Mouse (Mus musculus): ENCODE measurements around the gene Ndufv3. TPM values are rescaled to one million over a fixed set of nuclear protein-coding genes. Genes with fewer than 3 reads are reported as not detected.

The Ndufv3 gene
- total RNA-seq, 2 experiments from 2014 or later, result 268 to 278 TPM

Small RNA genes within 50 kb of the gene (microRNA-seq; reads per million reads assigned to microRNA genes)
- gene Gm24970, result 0 to 0.92 reads per million in 2 experiments

Other genes with a start within 250 kb of the Ndufv3 start
- gene Rsph1, start 242.7 kb upstream of the Ndufv3 start, total RNA-seq (2021), result 10 to 100 TPM; 13.8 to 14.2 TPM
- gene Slc37a1, start 233.3 kb upstream of the Ndufv3 start, total RNA-seq (2021), result 1 to 10 TPM; 5.5 to 8.0 TPM
- gene Pde9a, start 133.9 kb upstream of the Ndufv3 start, total RNA-seq (2021), result 10 to 100 TPM; 24.9 to 30.7 TPM
- gene Wdr4, start 135 bp upstream of the Ndufv3 start, total RNA-seq (2021), result 10 to 100 TPM; 23.8 to 25.6 TPM
- gene Pknox1, start 44.6 kb downstream of the Ndufv3 start, total RNA-seq (2021), result 10 to 100 TPM; 13.0 to 15.8 TPM
- 10 to 100 TPM; 56.3 to 58.1 TPM for gene Cbs, start 117.1 kb downstream of the Ndufv3 start, total RNA-seq (2021)
- 100 to 1,000 TPM; 121 to 128 TPM for gene U2af1, start 138.8 kb downstream of the Ndufv3 start, total RNA-seq (2021)
- under 1 TPM in 1 of 2 experiments, not detected in 1; 0.31 TPM for gene Cryaa, start 157.7 kb downstream of the Ndufv3 start, total RNA-seq (2021)